Mouse (Mus musculus): Measurements from ENCODE around the gene Zfp648.

Gene Zfp648

GRCm38 (mm10) chr1:154200955-154201722, at the start of gene Zfp648:
Gene Zfp648, plus strand, starts transcription at chr1:154201187.
- DNase-seq (ENCODE audit: extremely low read depth, low read depth, low spot score), result no peak

GRCm38 (mm10) chr1:154152539-154152938, 48.4 kb upstream of the Zfp648 start:
- DNase-seq (ENCODE audit: extremely low read depth, low read depth, low spot score), result no peak

- DNase-seq (ENCODE audit: extremely low read depth, low read depth, low spot score), result no peak
Measured at GRCm38 (mm10) chr1:154153800-154154199, 47.2 kb upstream of the Zfp648 start.

- no peak for DNase-seq (ENCODE audit: extremely low read depth, low read depth, low spot score)
Measured at GRCm38 (mm10) chr1:154156177-154157062, 44.6 kb upstream of the Zfp648 start.

- DNase-seq (ENCODE audit: extremely low read depth, low read depth, low spot score), result no peak
Measured at GRCm38 (mm10) chr1:154157131-154157530, 43.9 kb upstream of the Zfp648 start.

GRCm38 (mm10) chr1:154167696-154168095, 33.3 kb upstream of the Zfp648 start:
- no peak for DNase-seq (ENCODE audit: extremely low read depth, low read depth, low spot score)

- DNase-seq (ENCODE audit: extremely low read depth, low read depth, low spot score), result no peak
Measured at GRCm38 (mm10) chr1:154175334-154175733, 25.7 kb upstream of the Zfp648 start.

- no peak for DNase-seq (ENCODE audit: extremely low read depth, low read depth, low spot score)
Measured at GRCm38 (mm10) chr1:154177781-154178180, 23.2 kb upstream of the Zfp648 start.

GRCm38 (mm10) chr1:154178541-154179155, 22.3 kb upstream of the Zfp648 start:
- no peak for DNase-seq (ENCODE audit: extremely low read depth, low read depth, low spot score)

- no peak for DNase-seq (ENCODE audit: extremely low read depth, low read depth, low spot score)
Measured at GRCm38 (mm10) chr1:154180952-154181351, 20.0 kb upstream of the Zfp648 start.

- DNase-seq (ENCODE audit: extremely low read depth, low read depth, low spot score), result no peak
Measured at GRCm38 (mm10) chr1:154182396-154183076, 18.5 kb upstream of the Zfp648 start.

GRCm38 (mm10) chr1:154183077-154183751, 17.8 kb upstream of the Zfp648 start:
- no peak for DNase-seq (ENCODE audit: extremely low read depth, low read depth, low spot score)

GRCm38 (mm10) chr1:154188229-154188628, 12.8 kb upstream of the Zfp648 start:
- DNase-seq (ENCODE audit: extremely low read depth, low read depth, low spot score), result no peak

GRCm38 (mm10) chr1:154188631-154189030, 12.4 kb upstream of the Zfp648 start:
- DNase-seq (ENCODE audit: extremely low read depth, low read depth, low spot score), result no peak

- no peak for DNase-seq (ENCODE audit: extremely low read depth, low read depth, low spot score)
Measured at GRCm38 (mm10) chr1:154189842-154190530, 11.0 kb upstream of the Zfp648 start.

GRCm38 (mm10) chr1:154198896-154199295, 2.1 kb upstream of the Zfp648 start:
- no peak for DNase-seq (ENCODE audit: extremely low read depth, low read depth, low spot score)

- no peak for DNase-seq (ENCODE audit: extremely low read depth, low read depth, low spot score)
Measured at GRCm38 (mm10) chr1:154202580-154202979, 1.6 kb downstream of the Zfp648 start.

- DNase-seq (ENCODE audit: extremely low read depth, low read depth, low spot score), result no peak
Measured at GRCm38 (mm10) chr1:154203386-154203785, 2.4 kb downstream of the Zfp648 start.

GRCm38 (mm10) chr1:154204652-154205573, 3.9 kb downstream of the Zfp648 start:
- DNase-seq (ENCODE audit: extremely low read depth, low read depth, low spot score), result no peak

All from fat pad, adult 2 months (tissue).